Mouse (Mus musculus) limb, embryonic 14.5 days (tissue): ENCODE measurements around the gene Bnipl. TPM values are rescaled to one million over a fixed set of nuclear protein-coding genes. Genes with fewer than 3 reads are reported as not detected.

ENCODE experiments used
- ATAC-seq: fragments of 200-750 bp; cut with Nextera tagmentation; 2 replicates; pipeline ENCODE4 v1.8.0; 2017; ENCODE audit warnings: low read depth, moderate number of reproducible peaks, moderate TSS enrichment; ENCODE audit not compliant: low FRiP score
- DNase-seq: peaks from one replicate; pipeline ENCODE4 v3.0.0-alpha.2; 2015; ENCODE audit warnings: low spot score
- H3K27ac ChIP-seq: fragments of 300-500 bp; sonication (generic); replicated peaks from 2 replicates; pipeline ENCODE4 v1.5.1; 2014; ENCODE audit warnings: low read depth, mild to moderate bottlenecking, low read length, moderate library complexity, mixed read lengths
- H3K27me3 ChIP-seq: fragments of 300-500 bp; sonication (generic); 2 replicates; pipeline ENCODE4 v1.6.1; 2014; ENCODE audit warnings: low read length, mixed read lengths; ENCODE audit not compliant: control insufficient read depth, insufficient read depth
- H3K36me3 ChIP-seq: fragments of 300-500 bp; sonication (generic); 2 replicates; pipeline ENCODE4 v1.6.1; 2014; ENCODE audit warnings: mild to moderate bottlenecking, low read length, moderate library complexity, mixed read lengths; ENCODE audit not compliant: control insufficient read depth, insufficient read depth
- H3K4me1 ChIP-seq: fragments of 300-500 bp; sonication (generic); 2 replicates; pipeline ENCODE4 v1.6.1; 2014; ENCODE audit warnings: antibody characterized with exemption, low read length, mixed read lengths; ENCODE audit not compliant: control insufficient read depth, insufficient read depth
- H3K4me2 ChIP-seq: fragments of 300-500 bp; sonication (generic); replicated peaks from 2 replicates; pipeline ENCODE4 v1.6.1; 2014; ENCODE audit warnings: low read depth, mild to moderate bottlenecking, low read length, moderate library complexity; ENCODE audit not compliant: severe bottlenecking
- H3K4me3 ChIP-seq: fragments of 300-500 bp; sonication (generic); replicated peaks from 2 replicates; pipeline ENCODE4 v1.5.1; 2014; ENCODE audit warnings: low read length
- H3K9ac ChIP-seq: fragments of 300-500 bp; sonication (generic); 2 replicates; pipeline ENCODE4 v1.6.1; 2014; ENCODE audit warnings: mild to moderate bottlenecking, low read depth, low read length, moderate library complexity; ENCODE audit not compliant: severe bottlenecking
- H3K9me3 ChIP-seq: fragments of 300-500 bp; sonication (generic); 2 replicates; pipeline ENCODE4 v1.6.1; 2016; ENCODE audit warnings: low read length; ENCODE audit not compliant: control insufficient read depth
- POLR2A ChIP-seq: fragments of 200-500 bp; IDR thresholded peaks from 2 replicates; pipeline ENCODE4 v1.8.0; 2012; ENCODE audit warnings: inconsistent platforms, mild to moderate bottlenecking, moderate library complexity, borderline replicate concordance; ENCODE audit not compliant: insufficient read depth, insufficient read length; ENCODE audit errors: extremely low read depth
- WGBS: fragments of 180-500 bp; shearing (Covaris S2); extraction: QIAGEN DNeasy Blood & Tissue Kit; methylation state at CpG from one replicate; pipeline ENCODE4 v1.1.7; 2014; 5-methylcytosine and 5-hydroxymethylcytosine counted together
- polyA plus RNA-seq, 2 experiments: library from polyadenylated mRNA; depleted of rRNA in 1 of 2; stranded (reverse) in 1 of 2; unstranded in 1 of 2; fragments of >200 nt; fragmentation: Nextera tagmentation in 1 of 2; extraction: Ambion mirVana in 1 of 2; gene quantifications; 2 replicates each; pipeline versions ENCODE4 v1.2.1 to v1.2.3; 2012 to 2014

The Bnipl gene
- polyA plus RNA-seq, 2 experiments: 12.0 to 13.3 TPM

- Histone ChIP-seq H3K4me3 (peak within 1 kb of the TSS; percentile 75), H3K27ac (peak within 1 kb of the TSS; percentile 86), H3K4me1 (peaks cover 28% of the 10 kb centered on the region), H3K36me3 (peaks cover 35% of the 10 kb centered on the region), H3K4me2 (peak within 1 kb of the TSS; percentile 73), H3K27me3 (no peaks in the 10 kb centered on the region), H3K9me3 (no peaks in the 10 kb centered on the region), H3K9ac (peak within 1 kb of the TSS; percentile 84)
- peak; percentile 87 for ATAC-seq
- TF ChIP-seq POLR2A: peak; percentile 83; the same call in 1 of the 2 replicates
- peak; percentile 94 for DNase-seq
- under 1% methylated on average over 64 of the region's 64 CpGs for WGBS
Measured at GRCm38 (mm10) chr3:95228148-95228893, 22.7 kb downstream of the Bnipl start, which contains the start of gene Cdc42se1. TSS of gene Cdc42se1 (plus strand) at chr3:95228732.

GRCm38 (mm10) chr3:95227214-95227613 is 23.8 kb downstream of the Bnipl start:
- Histone ChIP-seq H3K36me3 (peaks cover 23% of the 10 kb centered on the region), H3K4me1 (peaks cover 28% of the 10 kb centered on the region), H3K4me3 (peak overlapping the region; percentile 75), H3K9ac (peak overlapping the region; percentile 84), H3K27me3 (no peaks in the 10 kb centered on the region), H3K4me2 (peak overlapping the region; percentile 73), H3K27ac (no peak overlapping the region), H3K9me3 (no peaks in the 10 kb centered on the region)
- ATAC-seq (no peak), DNase-seq (no peak)
- no peak for TF ChIP-seq POLR2A
- 21% methylated on average over 1 of the region's 1 CpGs for WGBS

GRCm38 (mm10) chr3:95224295-95224694 is 26.7 kb downstream of the Bnipl start:
- 22% methylated on average over 6 of the region's 6 CpGs for WGBS
- Histone ChIP-seq H3K27ac (no peak overlapping the region), H3K27me3 (no peaks in the 10 kb centered on the region), H3K4me2 (no peak overlapping the region), H3K4me1 (peaks cover 7% of the 10 kb centered on the region; the same call in 1 of the 2 replicates), H3K4me3 (no peak overlapping the region), H3K9me3 (no peaks in the 10 kb centered on the region), H3K9ac (no peak overlapping the region), H3K36me3 (peaks cover 32% of the 10 kb centered on the region)
- DNase-seq (no peak), ATAC-seq (no peak)
- no peak for TF ChIP-seq POLR2A

GRCm38 (mm10) chr3:95223041-95223440 is 28.0 kb downstream of the Bnipl start:
- Histone ChIP-seq H3K4me1 (peaks cover 9% of the 10 kb centered on the region; the same call in 1 of the 2 replicates), H3K4me3 (no peak overlapping the region), H3K36me3 (peaks cover 39% of the 10 kb centered on the region), H3K9me3 (no peaks in the 10 kb centered on the region), H3K4me2 (no peak overlapping the region), H3K9ac (no peak overlapping the region), H3K27me3 (no peaks in the 10 kb centered on the region), H3K27ac (no peak overlapping the region)
- DNase-seq (no peak), ATAC-seq (no peak)
- no peak for TF ChIP-seq POLR2A
- 100% methylated on average over 2 of the region's 2 CpGs for WGBS

GRCm38 (mm10) chr3:95218466-95219137 is 32.4 kb downstream of the Bnipl start:
- WGBS: 78% methylated on average over 6 of the region's 6 CpGs
- no peak for TF ChIP-seq POLR2A
- ATAC-seq (no peak), DNase-seq (no peak)
- H3K36me3 ChIP-seq: peaks cover 38% of the 10 kb centered on the region
- H3K9me3 ChIP-seq: no peaks in the 10 kb centered on the region
- H3K9ac ChIP-seq: no peak overlapping the region
- peak overlapping the region; percentile 100 for H3K27ac ChIP-seq
- peak overlapping the region; percentile 56 for H3K4me2 ChIP-seq
- H3K4me3 ChIP-seq: peak overlapping the region; percentile 82
- no peaks in the 10 kb centered on the region for H3K27me3 ChIP-seq
- peaks cover 12% of the 10 kb centered on the region for H3K4me1 ChIP-seq
